Mouse (Mus musculus) small intestine, adult 2 months (tissue): ENCODE results near the gene Mme. TPM values are rescaled to one million over a fixed set of nuclear protein-coding genes. Genes with fewer than 3 reads are reported as not detected.

Source experiments
- H3K27ac ChIP-seq: fragments of 200-500 bp; 2 replicates; pipeline ENCODE4 v1.5.1; 2012; ENCODE audit warnings: low read depth, low read length, control low read depth, inconsistent platforms; ENCODE audit not compliant: insufficient read depth
- H3K27me3 ChIP-seq: fragments of 200-500 bp; 2 replicates; pipeline ENCODE4 v1.6.1; 2012; ENCODE audit warnings: mild to moderate bottlenecking, moderate library complexity, low read length, inconsistent platforms; ENCODE audit not compliant: control insufficient read depth, insufficient read depth
- H3K36me3 ChIP-seq: fragments of 200-500 bp; 2 replicates; pipeline ENCODE4 v1.6.1; 2012; ENCODE audit warnings: mild to moderate bottlenecking, low read length, control low read depth, inconsistent platforms; ENCODE audit not compliant: control insufficient read depth, insufficient read depth
- H3K4me1 ChIP-seq: fragments of 200-500 bp; 2 replicates; pipeline ENCODE4 v1.6.1; 2012; ENCODE audit warnings: low read length, inconsistent platforms, mixed read lengths; ENCODE audit not compliant: control insufficient read depth, insufficient read depth, insufficient read length
- H3K4me3 ChIP-seq: fragments of 200-500 bp; 2 replicates; pipeline ENCODE4 v1.5.1; 2012; ENCODE audit warnings: low read depth, mild to moderate bottlenecking, control low read depth, inconsistent platforms, low read length, moderate library complexity
- CTCF ChIP-seq: fragments of 200-500 bp; IDR thresholded peaks from 2 replicates; pipeline ENCODE4 v1.5.1; 2012; ENCODE audit warnings: low read depth, mild to moderate bottlenecking, control low read depth, inconsistent platforms, low read length, moderate library complexity, mixed read lengths; ENCODE audit not compliant: insufficient replicate concordance, insufficient read length; ENCODE audit errors: extremely low read depth
- POLR2A ChIP-seq: fragments of 200-500 bp; IDR thresholded peaks from 2 replicates; pipeline ENCODE4 v1.6.1; 2012; ENCODE audit warnings: low read depth, mild to moderate bottlenecking, control low read depth, inconsistent platforms, low read length, moderate library complexity
- WGBS: fragments of 180-500 bp; shearing (Covaris S2); methylation state at CpG from one replicate; pipeline ENCODE4 v1.1.7; 2018; 5-methylcytosine and 5-hydroxymethylcytosine counted together
- polyA plus RNA-seq: library from polyadenylated mRNA; depleted of rRNA; stranded (reverse); fragments of >200 nt; gene quantifications from 2 replicates; pipeline ENCODE4 v1.2.3, GENCODE M21; 2012; rRNA removed

The Mme gene
- polyA plus RNA-seq, 1 experiment: 21.8 TPM

- Histone ChIP-seq H3K27ac (no peak overlapping the region), H3K36me3 (no peaks in the 10 kb centered on the region), H3K4me1 (no peaks in the 10 kb centered on the region), H3K27me3 (no peaks in the 10 kb centered on the region), H3K4me3 (no peak overlapping the region)
- TF ChIP-seq POLR2A (no peak), CTCF (no peak)
- WGBS: 82% methylated on average over 3 of the region's 3 CpGs
Measured at GRCm38 (mm10) chr3:63406438-63406837, 165.1 kb downstream of the Mme start.

GRCm38 (mm10) chr3:63411006-63411405, 169.7 kb downstream of the Mme start:
- H3K27ac ChIP-seq: no peak overlapping the region
- WGBS: 91% methylated on average over 4 of the region's 4 CpGs
- H3K4me1 ChIP-seq: peaks cover 4% of the 10 kb centered on the region; the same call in 1 of the 2 replicates
- H3K27me3 ChIP-seq: no peaks in the 10 kb centered on the region
- TF ChIP-seq CTCF (no peak), POLR2A (no peak)
- no peak overlapping the region for H3K4me3 ChIP-seq
- no peaks in the 10 kb centered on the region for H3K36me3 ChIP-seq

GRCm38 (mm10) chr3:63412220-63412937, 171.0 kb downstream of the Mme start:
- Histone ChIP-seq H3K36me3 (no peaks in the 10 kb centered on the region), H3K4me1 (peaks cover 4% of the 10 kb centered on the region; the same call in 1 of the 2 replicates), H3K27me3 (no peaks in the 10 kb centered on the region), H3K4me3 (no peak overlapping the region), H3K27ac (peak overlapping the region; percentile 86)
- no peak for TF ChIP-seq CTCF
- no peak for TF ChIP-seq POLR2A
- WGBS: 30% methylated on average over 6 of the region's 6 CpGs

- Histone ChIP-seq H3K4me3 (no peak overlapping the region), H3K27me3 (no peaks in the 10 kb centered on the region), H3K4me1 (peaks cover 4% of the 10 kb centered on the region; the same call in 1 of the 2 replicates), H3K27ac (no peak overlapping the region), H3K36me3 (no peaks in the 10 kb centered on the region)
- 15% methylated on average over 6 of the region's 6 CpGs for WGBS
- TF ChIP-seq CTCF: no peak
- no peak for TF ChIP-seq POLR2A
Measured at GRCm38 (mm10) chr3:63413046-63413911, 171.9 kb downstream of the Mme start.

- no peaks in the 10 kb centered on the region for H3K27me3 ChIP-seq
- TF ChIP-seq POLR2A: no peak
- TF ChIP-seq CTCF: no peak
- no peak overlapping the region for H3K27ac ChIP-seq
- 67% methylated on average over 1 of the region's 1 CpGs for WGBS
- H3K4me3 ChIP-seq: no peak overlapping the region
- H3K4me1 ChIP-seq: peaks cover 4% of the 10 kb centered on the region; the same call in 1 of the 2 replicates
- H3K36me3 ChIP-seq: no peaks in the 10 kb centered on the region
Measured at GRCm38 (mm10) chr3:63417284-63417683, 175.9 kb downstream of the Mme start.

GRCm38 (mm10) chr3:63417758-63418157, 176.4 kb downstream of the Mme start:
- Histone ChIP-seq H3K4me1 (peaks cover 2% of the 10 kb centered on the region; the same call in 1 of the 2 replicates), H3K27me3 (no peaks in the 10 kb centered on the region), H3K36me3 (no peaks in the 10 kb centered on the region), H3K27ac (no peak overlapping the region), H3K4me3 (no peak overlapping the region)
- TF ChIP-seq CTCF (no peak), POLR2A (no peak)

GRCm38 (mm10) chr3:63423552-63423951, 182.2 kb downstream of the Mme start:
- no peak overlapping the region for H3K27ac ChIP-seq
- H3K27me3 ChIP-seq: no peaks in the 10 kb centered on the region
- H3K4me3 ChIP-seq: no peak overlapping the region
- no peak for TF ChIP-seq POLR2A
- TF ChIP-seq CTCF: no peak
- H3K36me3 ChIP-seq: no peaks in the 10 kb centered on the region
- no peaks in the 10 kb centered on the region for H3K4me1 ChIP-seq

Other genes with a start within 250 kb of the Mme start
- not detected in 2 replicates for gene Gm34302, start 242.3 kb downstream of the Mme start, polyA plus RNA-seq